Mouse (Mus musculus) kidney, embryonic 14.5 days (tissue): Measurements from ENCODE around the gene Tlr4. TPM values are rescaled to one million over a fixed set of nuclear protein-coding genes. Genes with fewer than 3 reads are reported as not detected.

ENCODE experiments used
- ATAC-seq: fragments of 200-750 bp; cut with Nextera tagmentation; 2 replicates; pipeline ENCODE4 v1.8.0; 2017; ENCODE audit warnings: moderate number of reproducible peaks, mild to moderate bottlenecking, moderate TSS enrichment, moderate library complexity; ENCODE audit not compliant: low FRiP score, low TSS enrichment
- H3K27ac ChIP-seq: fragments of 300-500 bp; sonication (generic); 2 replicates; pipeline ENCODE4 v1.5.1; 2014; ENCODE audit warnings: low read depth, mild to moderate bottlenecking, low read length, moderate library complexity, mixed read lengths
- H3K27me3 ChIP-seq: fragments of 300-500 bp; sonication (generic); 2 replicates; pipeline ENCODE4 v1.6.1; 2014; ENCODE audit warnings: mild to moderate bottlenecking, low read length; ENCODE audit not compliant: control insufficient read depth, insufficient read depth
- H3K36me3 ChIP-seq: fragments of 300-500 bp; sonication (generic); 2 replicates; pipeline ENCODE4 v1.6.1; 2014; ENCODE audit warnings: low read length, mixed read lengths; ENCODE audit not compliant: control insufficient read depth, insufficient read depth
- H3K4me1 ChIP-seq: fragments of 300-500 bp; sonication (generic); 2 replicates; pipeline ENCODE4 v1.6.1; 2014; ENCODE audit warnings: low read length, mixed read lengths; ENCODE audit not compliant: control insufficient read depth, insufficient read depth
- H3K4me2 ChIP-seq: fragments of 300-500 bp; sonication (generic); replicated peaks from 2 replicates; pipeline ENCODE4 v1.6.1; 2014; ENCODE audit warnings: low read depth, mild to moderate bottlenecking, low read length
- H3K4me3 ChIP-seq: fragments of 300-500 bp; sonication (generic); 2 replicates; pipeline ENCODE4 v1.5.1; 2014; ENCODE audit warnings: mild to moderate bottlenecking, low read length
- H3K9ac ChIP-seq: fragments of 300-500 bp; sonication (generic); 2 replicates; pipeline ENCODE4 v1.6.1; 2014; ENCODE audit warnings: low read depth, mild to moderate bottlenecking, low read length, moderate library complexity
- H3K9me3 ChIP-seq: fragments of 300-500 bp; sonication (generic); 2 replicates; pipeline ENCODE4 v1.6.1; 2016; ENCODE audit warnings: low read length; ENCODE audit not compliant: control insufficient read depth
- WGBS: fragments of 180-500 bp; shearing (Covaris S2); extraction: QIAGEN DNeasy Blood & Tissue Kit; methylation state at CpG from one replicate; pipeline ENCODE4 v1.1.7; 2014; 5-methylcytosine and 5-hydroxymethylcytosine counted together
- polyA plus RNA-seq: library from polyadenylated mRNA; unstranded; fragments of >200 nt; fragmentation: Nextera tagmentation; extraction: Ambion mirVana; gene quantifications from 2 replicates; pipeline ENCODE4 v1.2.1, GENCODE M21; 2014

Tlr4 gene
- polyA plus RNA-seq, 1 experiment from 2014 or later, result 1.7 TPM

- ATAC-seq, result no peak
- H3K36me3 ChIP-seq, result no peaks in the 10 kb centered on the region
- no peaks in the 10 kb centered on the region for H3K4me1 ChIP-seq
- no peak overlapping the region for H3K4me2 ChIP-seq
- no peak overlapping the region for H3K9ac ChIP-seq
- H3K9me3 ChIP-seq, result no peaks in the 10 kb centered on the region
- H3K27me3 ChIP-seq, result no peaks in the 10 kb centered on the region
- H3K27ac ChIP-seq, result no peak overlapping the region
- WGBS, result 91% methylated on average over 3 of the region's 3 CpGs
- H3K4me3 ChIP-seq, result no peak overlapping the region
Observed at GRCm38 (mm10) chr4:66919630-66920372, 92.4 kb downstream of the Tlr4 start.

GRCm38 (mm10) chr4:66923616-66924276 lies 96.4 kb downstream of the Tlr4 start:
- no peak; the same call in 1 of the 2 replicates for ATAC-seq
- H3K4me3 ChIP-seq, result no peak overlapping the region
- no peak overlapping the region for H3K4me2 ChIP-seq
- no peaks in the 10 kb centered on the region for H3K9me3 ChIP-seq
- no peaks in the 10 kb centered on the region for H3K4me1 ChIP-seq
- 65% methylated on average over 3 of the region's 3 CpGs for WGBS
- H3K36me3 ChIP-seq, result no peaks in the 10 kb centered on the region
- no peaks in the 10 kb centered on the region for H3K27me3 ChIP-seq
- H3K27ac ChIP-seq, result no peak overlapping the region
- H3K9ac ChIP-seq, result no peak overlapping the region

- Histone ChIP-seq H3K9me3 (no peaks in the 10 kb centered on the region), H3K27me3 (no peaks in the 10 kb centered on the region), H3K9ac (no peak overlapping the region), H3K4me2 (no peak overlapping the region), H3K36me3 (no peaks in the 10 kb centered on the region), H3K27ac (no peak overlapping the region), H3K4me3 (no peak overlapping the region), H3K4me1 (no peaks in the 10 kb centered on the region)
- ATAC-seq, result no peak
- WGBS, result 59% methylated on average over 4 of the region's 4 CpGs
Observed at GRCm38 (mm10) chr4:66926066-66926465, 98.7 kb downstream of the Tlr4 start.

GRCm38 (mm10) chr4:66927537-66928088 lies 100.2 kb downstream of the Tlr4 start:
- no peak for ATAC-seq
- WGBS, result 78% methylated on average over 2 of the region's 2 CpGs
- Histone ChIP-seq H3K27me3 (no peaks in the 10 kb centered on the region), H3K27ac (no peak overlapping the region), H3K4me1 (no peaks in the 10 kb centered on the region), H3K9me3 (no peaks in the 10 kb centered on the region), H3K9ac (no peak overlapping the region), H3K4me2 (no peak overlapping the region), H3K36me3 (no peaks in the 10 kb centered on the region), H3K4me3 (no peak overlapping the region)

- Histone ChIP-seq H3K36me3 (no peaks in the 10 kb centered on the region), H3K4me2 (no peak overlapping the region), H3K4me3 (no peak overlapping the region), H3K9me3 (no peaks in the 10 kb centered on the region), H3K27me3 (no peaks in the 10 kb centered on the region), H3K4me1 (no peaks in the 10 kb centered on the region), H3K9ac (no peak overlapping the region), H3K27ac (no peak overlapping the region)
- 31% methylated on average over 4 of the region's 4 CpGs for WGBS
- 0 out of 2 replicates have a peak, but pooled peaks have one; percentile 32 for ATAC-seq
Observed at GRCm38 (mm10) chr4:66938489-66939061, 111.2 kb downstream of the Tlr4 start.

GRCm38 (mm10) chr4:66941894-66942293 lies 114.5 kb downstream of the Tlr4 start:
- Histone ChIP-seq H3K9me3 (no peaks in the 10 kb centered on the region), H3K9ac (no peak overlapping the region), H3K27me3 (no peaks in the 10 kb centered on the region), H3K4me3 (no peak overlapping the region), H3K4me1 (no peaks in the 10 kb centered on the region), H3K27ac (no peak overlapping the region), H3K36me3 (no peaks in the 10 kb centered on the region), H3K4me2 (no peak overlapping the region)
- no peak for ATAC-seq
- WGBS, result 46% methylated on average over 1 of the region's 1 CpGs

- no peak overlapping the region for H3K4me3 ChIP-seq
- ATAC-seq, result no peak
- H3K27me3 ChIP-seq, result no peaks in the 10 kb centered on the region
Observed at GRCm38 (mm10) chr4:66943699-66944098, 116.3 kb downstream of the Tlr4 start.

GRCm38 (mm10) chr4:66947657-66948056 lies 120.3 kb downstream of the Tlr4 start:
- no peaks in the 10 kb centered on the region for H3K4me1 ChIP-seq
- no peak overlapping the region for H3K4me2 ChIP-seq
- H3K27ac ChIP-seq, result no peak overlapping the region
- H3K27me3 ChIP-seq, result no peaks in the 10 kb centered on the region
- no peak for ATAC-seq
- WGBS, result 41% methylated on average over 1 of the region's 1 CpGs
- H3K36me3 ChIP-seq, result no peaks in the 10 kb centered on the region
- no peaks in the 10 kb centered on the region for H3K9me3 ChIP-seq
- H3K9ac ChIP-seq, result no peak overlapping the region
- no peak overlapping the region for H3K4me3 ChIP-seq

More at GRCm38 (mm10) chr4:66943699-66944098, 116.3 kb downstream of the Tlr4 start:
- Histone ChIP-seq H3K27ac (no peak overlapping the region), H3K9me3 (no peaks in the 10 kb centered on the region), H3K4me1 (no peaks in the 10 kb centered on the region), H3K4me2 (no peak overlapping the region), H3K9ac (no peak overlapping the region), H3K36me3 (no peaks in the 10 kb centered on the region)

- no peaks in the 10 kb centered on the region for H3K27me3 ChIP-seq
- no peaks in the 10 kb centered on the region for H3K36me3 ChIP-seq
- H3K9ac ChIP-seq, result no peak overlapping the region
- no peak for ATAC-seq
- no peaks in the 10 kb centered on the region for H3K9me3 ChIP-seq
- no peak overlapping the region for H3K4me3 ChIP-seq
- no peak overlapping the region for H3K4me2 ChIP-seq
- no peaks in the 10 kb centered on the region for H3K4me1 ChIP-seq
- WGBS, result 43% methylated on average over 3 of the region's 3 CpGs
- no peak overlapping the region for H3K27ac ChIP-seq
Observed at GRCm38 (mm10) chr4:66974918-66975317, 147.5 kb downstream of the Tlr4 start.
